Mouse (Mus musculus): ENCODE data around the gene Hhatl. TPM values are rescaled to one million over a fixed set of nuclear protein-coding genes. Genes with fewer than 3 reads are reported as not detected.

Gene Hhatl
- not detected for total RNA-seq (2023)

GRCm38 (mm10) chr9:121791757-121792521 lies at the start of gene Hhatl:
TSS of gene Hhatl (minus strand) at chr9:121792507.

GRCm38 (mm10) chr9:121838829-121839621 lies 46.7 kb upstream of the Hhatl start, which contains the start of gene Ccdc13:
TSS of gene Ccdc13 (minus strand) at chr9:121839461.

GRCm38 (mm10) chr9:121777484-121778065 lies 14.7 kb downstream of the Hhatl start, which contains the start of gene Klhl40:
TSS of gene Klhl40 (plus strand) at chr9:121777607.

GRCm38 (mm10) chr9:121759091-121760081 lies 32.9 kb downstream of the Hhatl start, which contains the start of gene Zfp651:
TSS of gene Zfp651 (plus strand) at chr9:121759330.

Other genes with a start within 250 kb of the Hhatl start
- not detected for gene Lyzl4, start 150.4 kb downstream of the Hhatl start, total RNA-seq (2023)
- gene Vipr1, start 149.8 kb downstream of the Hhatl start, total RNA-seq (2023): 123 TPM
- 41.9 TPM for gene Sec22c, start 87.0 kb downstream of the Hhatl start, total RNA-seq (2023)
- 14.6 TPM for gene Ss18l2, start 82.2 kb downstream of the Hhatl start, total RNA-seq (2023)
- gene Nktr, start 73.3 kb downstream of the Hhatl start, total RNA-seq (2023): 246 TPM
- gene Zfp651, start 33.2 kb downstream of the Hhatl start, total RNA-seq (2023): 1.3 TPM
- gene Klhl40, start 14.9 kb downstream of the Hhatl start, total RNA-seq (2023): not detected
- gene Ccdc13, start 47.0 kb upstream of the Hhatl start, total RNA-seq (2023): not detected
- gene Higd1a, start 65.9 kb upstream of the Hhatl start, total RNA-seq (2023): 29.6 TPM
- 1.4 TPM for gene Ackr2, start 105.8 kb upstream of the Hhatl start, total RNA-seq (2023)
- not detected for gene Cyp8b1, start 123.8 kb upstream of the Hhatl start, total RNA-seq (2023)
- gene Fam198a, start 158.5 kb upstream of the Hhatl start, total RNA-seq (2023): 0.18 TPM
- 0.53 TPM for gene Pomgnt2, start 204.6 kb upstream of the Hhatl start, total RNA-seq (2023)

Measured in CD4-positive naive resting alpha-beta T cell, adult 57 days (primary cell).